Mouse (Mus musculus) myocyte (in vitro differentiated cells): ENCODE results near the gene 1700042G07Rik. TPM values are rescaled to one million over a fixed set of nuclear protein-coding genes. Genes with fewer than 3 reads are reported as not detected.
A peak's percentile ranks its signal among the peaks of the same experiment; 100 is the strongest.

ENCODE experiments used
- H3K27me3 ChIP-seq: one replicate; pipeline ENCODE4 v1.6.1; 2011; ENCODE audit not compliant: control insufficient read depth, insufficient read depth, insufficient read length
- H3K36me3 ChIP-seq: one replicate; pipeline ENCODE4 v1.6.1; 2011; ENCODE audit not compliant: control insufficient read depth, insufficient read depth
- H3K4me2 ChIP-seq: one replicate; pipeline ENCODE4 v1.6.1; 2011; ENCODE audit warnings: low read depth, control low read depth
- H3K4me3 ChIP-seq: one replicate; pipeline ENCODE4 v1.5.1; 2011; ENCODE audit warnings: mild to moderate bottlenecking, control low read depth, moderate library complexity
- H3K79me2 ChIP-seq: one replicate; pipeline ENCODE4 v1.6.1; 2011; ENCODE audit not compliant: control insufficient read depth, insufficient read depth
- H3ac ChIP-seq: one replicate; pipeline ENCODE4 v1.6.1; 2011; ENCODE audit not compliant: control insufficient read depth, insufficient read length
- CEBPB ChIP-seq: IDR thresholded peaks from 2 replicates; pipeline ENCODE4 v1.6.1; 2011; ENCODE audit warnings: mild to moderate bottlenecking, moderate library complexity; ENCODE audit not compliant: poor library complexity, insufficient read depth, severe bottlenecking
- E2F4 ChIP-seq: IDR thresholded peaks from one replicate; pipeline ENCODE4 v1.6.1; 2011; ENCODE audit warnings: mild to moderate bottlenecking, control low read depth, moderate library complexity; ENCODE audit not compliant: insufficient read depth
- MAX ChIP-seq: IDR thresholded peaks from one replicate; pipeline ENCODE4 v1.6.1; 2011; ENCODE audit warnings: low read depth, mild to moderate bottlenecking, control low read depth
- MYOD1 ChIP-seq, 3 experiments: IDR thresholded peaks; one replicate each; pipeline ENCODE4 v1.6.1; 2011; ENCODE audit warnings: control low read depth in 2 of 3, low read depth in 2 of 3, mild to moderate bottlenecking in 2 of 3, moderate library complexity in 1 of 3; ENCODE audit not compliant: insufficient read length in 2 of 3, control insufficient read depth in 1 of 3
- MYOG ChIP-seq, 3 experiments: IDR thresholded peaks; one replicate each; pipeline ENCODE4 v1.6.1; 2011; ENCODE audit warnings: control low read depth in 2 of 3, low read depth in 2 of 3, mild to moderate bottlenecking in 2 of 3; ENCODE audit not compliant: insufficient read length in 2 of 3, control insufficient read depth in 1 of 3, insufficient read depth in 1 of 3
- POLR2A ChIP-seq: IDR thresholded peaks from one replicate; pipeline ENCODE4 v1.6.1; 2011; ENCODE audit warnings: low read depth, mild to moderate bottlenecking, control low read depth, moderate library complexity; ENCODE audit not compliant: insufficient read length
- POLR2AphosphoS2 ChIP-seq: IDR thresholded peaks from one replicate; pipeline ENCODE4 v1.6.1; 2011; ENCODE audit warnings: low read depth, control low read depth; ENCODE audit not compliant: insufficient read length
- REST ChIP-seq: IDR thresholded peaks from one replicate; pipeline ENCODE4 v1.6.1; 2011; ENCODE audit warnings: mild to moderate bottlenecking, control low read depth, moderate library complexity; ENCODE audit not compliant: insufficient read depth, insufficient read length
- SRF ChIP-seq: IDR thresholded peaks from one replicate; pipeline ENCODE4 v1.6.1; 2011; ENCODE audit warnings: low read depth; ENCODE audit not compliant: control insufficient read depth, insufficient read length
- TCF12 ChIP-seq: IDR thresholded peaks from one replicate; pipeline ENCODE4 v1.6.1; 2011; ENCODE audit warnings: mild to moderate bottlenecking, control low read depth; ENCODE audit not compliant: poor library complexity, insufficient read depth, severe bottlenecking
- TCF3 ChIP-seq: IDR thresholded peaks from one replicate; pipeline ENCODE4 v1.6.1; 2011; ENCODE audit warnings: low read depth, control low read depth; ENCODE audit not compliant: insufficient read length
- USF1 ChIP-seq: IDR thresholded peaks from one replicate; pipeline ENCODE4 v1.6.1; 2011; ENCODE audit warnings: low read depth, mild to moderate bottlenecking, control low read depth, moderate library complexity
- polyA plus RNA-seq: library from polyadenylated mRNA; unstranded; fragments of >200 nt; fragmentation: generic; extraction: Trizol; gene quantifications from one replicate; pipeline ENCODE4 v1.2.1, GENCODE M21; 2012; ENCODE audit warnings: missing spikeins

Gene 1700042G07Rik
- polyA plus RNA-seq, 1 experiment: not detected

- peak overlapping the region; percentile 67 for H3K4me2 ChIP-seq
- H3K4me3 ChIP-seq: peak overlapping the region; percentile 91
- TF ChIP-seq POLR2AphosphoS2 (no peak), MYOD1 (IDR thresholded peaks at IDR 0.05; ENCODE audit: control insufficient read depth in 1 of 3, insufficient read length in 2 of 3, low read depth in 2 of 3) (no peak), TCF12 (no peak), E2F4 (no peak), USF1 (no peak), SRF (no peak), MYOG (IDR thresholded peaks at IDR 0.05; ENCODE audit: control insufficient read depth in 1 of 3, insufficient read depth in 1 of 3, insufficient read length in 2 of 3, low read depth in 2 of 3) (no peak), MAX (no peak), REST (no peak), CEBPB (no peak), POLR2A (no peak), TCF3 (no peak)
- no peaks in the 10 kb centered on the region for H3K27me3 ChIP-seq
- H3K79me2 ChIP-seq: peaks cover 21% of the 10 kb centered on the region
- no peak overlapping the region for H3ac ChIP-seq
- no peaks in the 10 kb centered on the region for H3K36me3 ChIP-seq
Observed at GRCm38 (mm10) chr4:116221996-116222842, 49.0 kb downstream of the 1700042G07Rik start.

DNA sequence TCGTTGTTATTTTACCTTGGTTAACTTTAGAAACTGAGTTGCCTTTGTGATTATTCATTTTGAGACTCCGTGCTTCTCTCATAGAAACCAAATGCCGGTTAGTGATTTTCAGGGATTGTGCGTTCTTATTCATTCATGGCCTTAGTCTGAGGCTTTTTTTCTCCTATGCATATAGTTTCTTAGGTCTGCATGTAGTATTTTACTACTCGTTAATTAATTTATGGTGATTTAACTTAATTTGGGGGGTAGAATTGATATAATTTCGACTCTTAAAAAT is 49.6 kb downstream of the 1700042G07Rik start:
- peak overlapping the region; percentile 67 for H3K4me2 ChIP-seq
- peaks cover 21% of the 10 kb centered on the region for H3K79me2 ChIP-seq
- no peak overlapping the region for H3ac ChIP-seq
- H3K27me3 ChIP-seq: no peaks in the 10 kb centered on the region
- H3K36me3 ChIP-seq: no peaks in the 10 kb centered on the region
- no peak for TF ChIP-seq TCF3
- no peak for TF ChIP-seq POLR2A
- no peak for TF ChIP-seq CEBPB
- TF ChIP-seq USF1: no peak
- no peak for TF ChIP-seq MYOG (IDR thresholded peaks at IDR 0.05; ENCODE audit: control insufficient read depth in 1 of 3, insufficient read depth in 1 of 3, insufficient read length in 2 of 3, low read depth in 2 of 3)
- no peak for TF ChIP-seq MYOD1 (IDR thresholded peaks at IDR 0.05; ENCODE audit: control insufficient read depth in 1 of 3, insufficient read length in 2 of 3, low read depth in 2 of 3)
- TF ChIP-seq MAX: no peak
- no peak for TF ChIP-seq REST
- TF ChIP-seq E2F4: no peak
- no peak for TF ChIP-seq POLR2AphosphoS2
- TF ChIP-seq TCF12: no peak
- H3K4me3 ChIP-seq: peak overlapping the region; percentile 91

Other genes with a start within 250 kb of the 1700042G07Rik start
- 0.01 TPM for gene Dmbx1, start 233.4 kb upstream of the 1700042G07Rik start, polyA plus RNA-seq
- gene Faah, start 155.4 kb upstream of the 1700042G07Rik start, polyA plus RNA-seq: 0.08 TPM
- 23.7 TPM for gene Nsun4, start 119.5 kb upstream of the 1700042G07Rik start, polyA plus RNA-seq
- gene Uqcrh, start 98.3 kb upstream of the 1700042G07Rik start, polyA plus RNA-seq: 835 TPM
- 36.1 TPM for gene Lrrc41, start 98.1 kb upstream of the 1700042G07Rik start, polyA plus RNA-seq
- 2.2 TPM for gene Rad54l, start 49.7 kb upstream of the 1700042G07Rik start, polyA plus RNA-seq
- 75.9 TPM for gene Pomgnt1, start 49.5 kb upstream of the 1700042G07Rik start, polyA plus RNA-seq
- gene Lurap1, start 22.0 kb upstream of the 1700042G07Rik start, polyA plus RNA-seq: 1.5 TPM
- gene Tspan1, start 5.8 kb upstream of the 1700042G07Rik start, polyA plus RNA-seq: 0.16 TPM
- not detected for gene Gm49337, start within 50 bp of the 1700042G07Rik start, polyA plus RNA-seq
- 5.7 TPM for gene Pik3r3, start 48.2 kb downstream of the 1700042G07Rik start, polyA plus RNA-seq